Mouse (Mus musculus) liver, embryonic 14.5 days (tissue): ENCODE measurements around the gene 4930562C15Rik.

Experiments used
- CTCF ChIP-seq: IDR thresholded peaks from 2 replicates; pipeline ENCODE4 v1.5.1; 2016; ENCODE audit warnings: antibody characterized with exemption, low read depth, control low read depth
- EP300 ChIP-seq: IDR thresholded peaks from 2 replicates; pipeline ENCODE4 v1.6.1; 2016; ENCODE audit warnings: antibody characterized with exemption, low read depth

GRCm38 (mm10) chr16:4796631-4797030, 38.6 kb upstream of the 4930562C15Rik start:
- no peak for TF ChIP-seq CTCF
- TF ChIP-seq EP300: no peak
